In genomic region chr13:64502833-64503232, GRCm38 (mm10) we compare ENCODE assay signal across 23 mouse cellular contexts. TPM values are rescaled to one million over a fixed set of nuclear protein-coding genes. Genes with fewer than 3 reads are reported as not detected.
"Had no signal": no experiment of that assay in that cellular context is flagged by ENCODE, and none has a peak within 500 bp of the region (broad histone marks: within the 10 kb centered on the region; RNA-seq: fewer than 3 reads in every experiment).

No protein-coding gene starts in this region.

- H3K9ac ChIP-seq: neural tube, embryonic 13.5 days; neural tube, embryonic 15.5 days; stomach, embryonic 15.5 days had no signal

- DNase-seq: retina, postnatal 1 day; right cerebral cortex, adult 18-20 months; right cerebral cortex, postnatal 14 days; right cerebral cortex, postnatal 25 days; right cerebral cortex, postnatal 4 days; spleen, adult 18-20 months; thymus, adult 18-20 months; thymus, adult 2 months; thymus, postnatal 14 days; thymus, postnatal 25 days; thymus, postnatal 36 days; thymus, postnatal 4 days had no signal

- H3K4me1 ChIP-seq: neural tube, embryonic 13.5 days; neural tube, embryonic 15.5 days; stomach, embryonic 15.5 days had no signal

- H3K4me2 ChIP-seq: neural tube, embryonic 13.5 days; neural tube, embryonic 15.5 days; stomach, embryonic 15.5 days had no signal

- H3K27me3 ChIP-seq: neural tube, embryonic 13.5 days; neural tube, embryonic 15.5 days; stomach, embryonic 15.5 days had no signal

- H3K4me3 ChIP-seq: neural tube, embryonic 13.5 days; neural tube, embryonic 15.5 days; stomach, embryonic 15.5 days had no signal

- H3K27ac ChIP-seq: neural tube, embryonic 13.5 days; neural tube, embryonic 15.5 days; stomach, embryonic 15.5 days; stomach, postnatal 0 days had no signal

- H3K36me3 ChIP-seq: neural tube, embryonic 13.5 days; neural tube, embryonic 15.5 days; stomach, embryonic 15.5 days had no signal

- H3K9me3 ChIP-seq: neural tube, embryonic 13.5 days; neural tube, embryonic 15.5 days; stomach, embryonic 15.5 days had no signal

RNA-seq across cellular contexts. Expression of gene Fam240b, which starts 5.2 kb away (rescaled TPM):
- total RNA-seq: neutrophil, adult 5-6 weeks had no signal
- polyA plus RNA-seq: neural tube, embryonic 13.5 days; small intestine, adult 2 months; spleen, adult 2 months; stomach, embryonic 14.5 days; stomach, embryonic 15.5 days; stomach, postnatal 0 days; testis, adult 2 months; thymus, adult 2 months; thymus, postnatal 0 days; urinary bladder, adult 2 months had no signal
